In genomic region chr2:81440929-81441328, GRCm38 (mm10) we compare ENCODE assay signal across 17 mouse cellular contexts.
"Had no signal": no experiment of that assay in that cellular context is flagged by ENCODE, and none has a peak within 500 bp of the region (broad histone marks: within the 10 kb centered on the region; RNA-seq: fewer than 3 reads in every experiment).

No protein-coding gene starts in this region.

- H3K9me3 ChIP-seq: lung, embryonic 15.5 days; midbrain, embryonic 13.5 days; midbrain, embryonic 15.5 days; neural tube, embryonic 12.5 days had no signal

- H3K4me2 ChIP-seq: lung, embryonic 15.5 days; midbrain, embryonic 11.5 days; midbrain, embryonic 13.5 days; midbrain, embryonic 15.5 days; neural tube, embryonic 12.5 days had no signal

- H3K4me1 ChIP-seq: lung, embryonic 15.5 days; megakaryocyte, embryonic 14.5 days; midbrain, embryonic 13.5 days; midbrain, embryonic 15.5 days; neural tube, embryonic 12.5 days had no signal

- ATAC-seq: lung, postnatal 0 days; midbrain, embryonic 13.5 days; midbrain, embryonic 15.5 days had no signal

- H3K27ac ChIP-seq: lung, embryonic 15.5 days; macrophage; midbrain, embryonic 13.5 days; midbrain, embryonic 15.5 days; neural tube, embryonic 12.5 days had no signal

- H3K9ac ChIP-seq: lung, embryonic 15.5 days; midbrain, embryonic 13.5 days; midbrain, embryonic 15.5 days; neural tube, embryonic 12.5 days had no signal

- H3K4me3 ChIP-seq: lung, embryonic 15.5 days; megakaryocyte, embryonic 14.5 days; midbrain, embryonic 13.5 days; midbrain, embryonic 15.5 days; neural tube, embryonic 12.5 days had no signal

- H3K36me3 ChIP-seq: lung, embryonic 15.5 days; midbrain, embryonic 13.5 days; midbrain, embryonic 15.5 days; neural tube, embryonic 12.5 days had no signal

- H3K27me3 ChIP-seq: lung, embryonic 15.5 days; megakaryocyte, embryonic 14.5 days; midbrain, embryonic 13.5 days; midbrain, embryonic 15.5 days; neural tube, embryonic 12.5 days had no signal

- DNase-seq: lung, adult 2 months; lung, postnatal 14 days; lung, postnatal 36 days; right cerebral cortex, postnatal 14 days; right cerebral cortex, postnatal 4 days; spleen, adult 18-20 months; thymus, adult 2 months; thymus, postnatal 25 days; thymus, postnatal 4 days had no signal
